Mouse (Mus musculus): ENCODE data around the gene Erp44. TPM values are rescaled to one million over a fixed set of nuclear protein-coding genes. Genes with fewer than 3 reads are reported as not detected.
A peak's percentile ranks its signal among the peaks of the same experiment; 100 is the strongest.

Gene Erp44
- total and polyA plus RNA-seq, 3 experiments, result 59.2 to 203 (median 99.7) TPM

DNA sequence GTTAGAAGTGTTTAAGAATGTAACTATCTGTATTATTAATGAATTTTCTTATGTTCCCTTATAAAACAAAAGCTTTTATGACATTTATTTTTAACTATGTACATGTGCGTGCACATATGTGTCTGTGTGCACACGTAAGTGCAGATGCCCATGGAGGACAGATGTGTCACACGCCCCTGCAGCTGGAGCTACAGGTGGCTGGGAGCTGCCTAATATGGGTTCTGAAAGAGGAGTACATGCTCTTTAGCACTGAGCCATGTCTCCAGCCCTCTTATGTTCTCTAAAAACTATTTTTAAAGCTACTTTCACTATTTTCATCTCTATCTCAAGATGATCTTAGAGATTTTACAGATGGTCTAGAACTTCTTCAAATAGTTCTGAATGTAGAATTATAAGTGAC, 21.3 kb downstream of the Erp44 start (continued):
- TF ChIP-seq USF1 (IDR thresholded peaks at IDR 0.05; ENCODE audit: low read depth, low read length) (no peak), EP300 (IDR thresholded peaks at IDR 0.05; ENCODE audit: low read length) (peak; percentile 66)

DNA sequence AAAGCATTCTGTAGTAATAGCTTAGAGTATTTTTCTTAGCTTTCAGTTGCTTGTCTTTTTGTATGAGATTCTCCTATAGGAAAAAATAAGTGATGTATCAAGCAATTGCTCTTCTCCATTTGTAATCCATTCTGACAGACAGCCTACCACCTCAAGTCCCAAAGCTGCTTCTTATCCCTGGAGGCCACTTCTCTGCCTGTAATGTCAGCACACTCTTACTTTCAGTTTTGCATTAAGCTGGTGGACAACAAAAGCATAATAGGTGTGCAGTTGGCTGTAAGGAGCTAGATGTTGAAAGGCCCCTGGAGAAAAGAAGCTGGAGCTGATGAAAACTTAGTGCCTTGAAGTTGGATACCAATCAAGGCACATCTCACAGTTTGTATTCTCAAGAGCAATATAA, 26.1 kb downstream of the Erp44 start:
- TF ChIP-seq ETS1 (conservative IDR thresholded peaks at IDR 0.05; ENCODE audit: low read depth, low read length) (0 out of 2 replicates have a peak, but pooled peaks have one; percentile 7), CHD2 (IDR thresholded peaks at IDR 0.05; ENCODE audit: low read length) (no peak), TCF12 (IDR thresholded peaks at IDR 0.05; ENCODE audit: low read depth, low read length) (no peak), KAT2A (IDR thresholded peaks at IDR 0.05; ENCODE audit: insufficient replicate concordance, low read length) (no peak)
- Histone ChIP-seq H3K9ac (ENCODE audit: insufficient read depth, low read depth) (no peak overlapping the region; the same call in 1 of the 2 replicates), H3K9me3 (replicated peaks; ENCODE audit: low read length) (no peaks in the 10 kb centered on the region), H3K27me3 (replicated peaks) (no peaks in the 10 kb centered on the region), H3K4me1 (ENCODE audit: control insufficient read depth in 1 of 2, insufficient read depth in 2 of 2) (peaks cover 2 to 66% of the 10 kb centered on the region in 2 experiments; a peak in 2 of 4 replicates), H3K4me3 (replicated peaks in 1 of 3; ENCODE audit: low read depth in 2 of 3, low read length in 2 of 3, poor library complexity in 1 of 3) (no peak overlapping the region), H3K27ac (ENCODE audit: insufficient read depth, low read depth) (no peak overlapping the region), H3K79me2 (replicated peaks; ENCODE audit: control insufficient read depth, extremely low read depth, insufficient read depth, poor library complexity, severe bottlenecking) (peaks cover 17% of the 10 kb centered on the region), H3K36me3 (replicated peaks in 1 of 2; ENCODE audit: control insufficient read depth in 1 of 2, insufficient read depth in 1 of 2, low read length in 1 of 2) (peaks cover 0 to 5% of the 10 kb centered on the region in 2 experiments), H3K4me2 (ENCODE audit: insufficient read depth, low read depth, poor library complexity, severe bottlenecking) (peak overlapping the region; percentile 94; the same call in 1 of the 2 replicates)
- dilution Hi-C loops (cut with MboI; ENCODE audit: extremely low pct_ligation_motif_present, extremely low pct_unique_long_range_greater_than_20kb, low sequenced_read_pairs) (no loop called here), in situ Hi-C loops (cut with MboI; ENCODE audit: low pct_ligation_motif_present, low pct_unique_long_range_greater_than_20kb, low sequenced_read_pairs) (no loop called here)
- DNase-seq (ENCODE audit: extremely low read depth), result peak; percentile 49

DNA sequence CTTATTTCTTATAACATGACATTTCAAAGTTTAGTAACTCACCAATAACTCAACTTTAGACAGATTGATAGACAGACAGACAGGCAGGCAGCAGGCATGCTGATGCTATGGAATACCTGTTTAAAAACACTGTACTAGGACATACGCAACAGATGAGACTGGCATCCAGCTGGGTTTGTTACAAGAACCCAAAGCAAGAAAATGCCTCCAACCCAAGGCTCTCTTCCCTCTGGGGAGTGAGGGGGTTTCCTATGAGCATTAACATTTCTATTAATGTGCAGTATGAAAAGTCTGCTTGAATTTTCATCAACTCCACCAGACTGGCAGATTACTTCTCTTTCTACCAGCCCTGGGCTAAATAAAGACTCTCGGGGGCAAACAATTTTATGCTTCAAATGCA, 35.1 kb downstream of the Erp44 start:
- in situ Hi-C loops (cut with MboI; ENCODE audit: low pct_ligation_motif_present, low pct_unique_long_range_greater_than_20kb, low sequenced_read_pairs) (no loop called here), dilution Hi-C loops (cut with MboI; ENCODE audit: extremely low pct_ligation_motif_present, extremely low pct_unique_long_range_greater_than_20kb, low sequenced_read_pairs) (no loop called here)
- H3K4me2 ChIP-seq (ENCODE audit: insufficient read depth, low read depth, poor library complexity, severe bottlenecking), result peak overlapping the region; percentile 65
- peaks cover 10% of the 10 kb centered on the region for H3K79me2 ChIP-seq (replicated peaks; ENCODE audit: control insufficient read depth, extremely low read depth, insufficient read depth, poor library complexity, severe bottlenecking)
- peak overlapping the region; percentile 21; the same call in 1 of the 2 replicates for H3K9ac ChIP-seq (ENCODE audit: insufficient read depth, low read depth)
- peak overlapping the region; percentile 89 for H3K27ac ChIP-seq (ENCODE audit: insufficient read depth, low read depth)
- DNase-seq (ENCODE audit: extremely low read depth), result peak; percentile 77
- H3K27me3 ChIP-seq (replicated peaks), result no peaks in the 10 kb centered on the region
- no peaks in the 10 kb centered on the region for H3K9me3 ChIP-seq (replicated peaks; ENCODE audit: low read length)
- H3K36me3 ChIP-seq (replicated peaks in 1 of 2; ENCODE audit: control insufficient read depth in 1 of 2, insufficient read depth in 1 of 2, low read length in 1 of 2), result peaks cover 6 to 8% of the 10 kb centered on the region in 2 experiments
- H3K4me1 ChIP-seq (ENCODE audit: control insufficient read depth in 1 of 2, insufficient read depth in 2 of 2), result peaks cover 3 to 41% of the 10 kb centered on the region in 2 experiments
- peak overlapping the region; percentile 48 to 58 (median 50) for H3K4me3 ChIP-seq (replicated peaks in 1 of 3; ENCODE audit: low read depth in 2 of 3, low read length in 2 of 3, poor library complexity in 1 of 3)
- TF ChIP-seq UBTF (IDR thresholded peaks at IDR 0.05; ENCODE audit: low read depth, low read length), result no peak
- TF ChIP-seq USF2 (conservative IDR thresholded peaks at IDR 0.05; ENCODE audit: low read depth, low read length), result no peak
- no peak for TF ChIP-seq E2F4 (IDR thresholded peaks at IDR 0.05; ENCODE audit: insufficient replicate concordance, low read depth, low read length)
- TF ChIP-seq RCOR1 (conservative IDR thresholded peaks at IDR 0.05; ENCODE audit: low read depth, low read length), result no peak
- no peak for TF ChIP-seq MAX (IDR thresholded peaks at IDR 0.05; ENCODE audit: low read length)
- no peak for TF ChIP-seq ZMIZ1 (IDR thresholded peaks at IDR 0.05; ENCODE audit: low read depth, low read length)
- TF ChIP-seq KAT2A (IDR thresholded peaks at IDR 0.05; ENCODE audit: insufficient replicate concordance, low read length), result no peak
- no peak for TF ChIP-seq SMC3 (IDR thresholded peaks at IDR 0.05; ENCODE audit: low read depth, low read length)
- TF ChIP-seq MYC (IDR thresholded peaks at IDR 0.05; ENCODE audit: low read depth, low read length), result 0 out of 2 replicates have a peak, but pooled peaks have one; percentile 39
- TF ChIP-seq ELF1 (IDR thresholded peaks at IDR 0.05; ENCODE audit: low read depth, low read length), result no peak
- peak; percentile 78 for TF ChIP-seq SIN3A (IDR thresholded peaks at IDR 0.05; ENCODE audit: low read length)
- TF ChIP-seq PAX5 (IDR thresholded peaks at IDR 0.05; ENCODE audit: low read length), result no peak
- peak; percentile 57; the same call in 1 of the 2 replicates for TF ChIP-seq TBP (conservative IDR thresholded peaks at IDR 0.05; ENCODE audit: low read depth, low read length)
- no peak for TF ChIP-seq GABPA (IDR thresholded peaks at IDR 0.05; ENCODE audit: insufficient replicate concordance, low read depth, low read length)
- no peak for TF ChIP-seq MXI1 (IDR thresholded peaks at IDR 0.05; ENCODE audit: low read depth, low read length)
- no peak; the same call in 1 of the 2 replicates for TF ChIP-seq POLR2A (IDR thresholded peaks at IDR 0.05; ENCODE audit: low read depth, low read length)
- TF ChIP-seq JUND (conservative IDR thresholded peaks at IDR 0.05; ENCODE audit: low read depth, low read length), result no peak
- peak; percentile 50; the same call in 1 of the 2 replicates for TF ChIP-seq CHD1 (IDR thresholded peaks at IDR 0.05; ENCODE audit: low read depth, low read length)
- no peak for TF ChIP-seq POLR2AphosphoS2 (IDR thresholded peaks at IDR 0.05; ENCODE audit: low read depth, low read length)
- TF ChIP-seq JUN (IDR thresholded peaks at IDR 0.05; ENCODE audit: insufficient read depth, low read depth, low read length), result no peak
- no peak for TF ChIP-seq RAD21 (IDR thresholded peaks at IDR 0.05; ENCODE audit: low read depth, low read length)
- TF ChIP-seq ETS1 (conservative IDR thresholded peaks at IDR 0.05; ENCODE audit: low read depth, low read length), result peak; percentile 86
- TF ChIP-seq ZKSCAN1 (IDR thresholded peaks at IDR 0.05; ENCODE audit: borderline replicate concordance, low read depth, low read length), result no peak
- peak; percentile 14; the same call in 1 of the 2 replicates for TF ChIP-seq HCFC1 (IDR thresholded peaks at IDR 0.05; ENCODE audit: low read depth, low read length)
- TF ChIP-seq TCF12 (IDR thresholded peaks at IDR 0.05; ENCODE audit: low read depth, low read length), result peak; percentile 61; the same call in 1 of the 2 replicates
- 0 out of 2 replicates have a peak, but pooled peaks have one; percentile 30 for TF ChIP-seq BHLHE40 (IDR thresholded peaks at IDR 0.05; ENCODE audit: low read depth, low read length)
- no peak for TF ChIP-seq MAZ (IDR thresholded peaks at IDR 0.05; ENCODE audit: low read depth, low read length)
- no peak for TF ChIP-seq CHD2 (IDR thresholded peaks at IDR 0.05; ENCODE audit: low read length)

Measured in CH12.LX (cell line).